Mouse (Mus musculus): Measurements from ENCODE around the gene Ust. TPM values are rescaled to one million over a fixed set of nuclear protein-coding genes. Genes with fewer than 3 reads are reported as not detected.

Ust gene
- polyA plus RNA-seq, 1 experiment from 2014 or later = 2.9 TPM

DNA sequence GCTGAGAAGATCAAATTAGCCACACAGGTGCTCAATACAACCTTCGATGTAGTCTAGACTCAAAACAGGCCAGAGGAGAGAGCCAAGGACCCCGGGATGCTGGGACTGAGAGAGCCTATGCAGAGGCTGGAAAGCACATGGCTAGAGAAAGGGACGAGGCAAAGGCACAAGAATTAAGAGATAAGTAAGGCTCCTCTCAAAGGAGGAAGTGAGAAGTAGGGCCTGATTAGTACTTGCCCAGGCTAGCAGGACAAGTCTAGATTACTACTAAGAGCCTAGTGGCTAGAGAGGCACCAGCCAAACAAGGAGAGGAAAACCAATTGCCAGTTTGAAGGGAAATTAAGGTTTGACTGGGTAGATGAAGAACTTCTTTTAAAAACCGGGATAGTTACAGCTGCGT is 241.5 kb downstream of the Ust start:
- Histone ChIP-seq H3K27me3 (no peaks in the 10 kb centered on the region), H3K9me3 (no peaks in the 10 kb centered on the region), H3K27ac (no peak overlapping the region), H3K9ac (no peak overlapping the region), H3K4me3 (replicated peaks) (no peak overlapping the region), H3K36me3 (replicated peaks) (no peaks in the 10 kb centered on the region), H3K4me1 (no peaks in the 10 kb centered on the region), H3K4me2 (no peak overlapping the region)
- 78% methylated on average over 5 of the region's 5 CpGs for WGBS
- no peak for ATAC-seq (ENCODE audit: low FRiP score)

DNA sequence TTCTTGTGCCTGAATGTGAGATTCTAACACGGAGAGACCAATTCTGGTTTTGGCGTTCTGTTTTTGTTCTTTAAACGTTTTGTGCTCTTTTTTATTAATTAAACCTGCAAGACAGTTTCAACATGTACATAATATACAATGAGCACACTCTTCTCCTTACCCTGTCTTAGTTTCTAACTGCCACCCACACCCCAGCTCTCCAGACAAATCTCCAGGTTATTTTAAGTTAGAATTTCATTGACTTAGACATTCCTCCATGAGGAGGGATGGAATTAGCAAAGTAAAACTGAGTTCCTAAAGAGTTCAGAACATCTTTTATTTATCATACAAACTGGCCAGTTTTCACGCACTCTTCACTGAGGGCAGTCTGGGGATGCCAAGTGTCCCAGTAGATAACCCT is 248.9 kb downstream of the Ust start:
- Histone ChIP-seq H3K4me3 (replicated peaks) (no peak overlapping the region), H3K9me3 (no peaks in the 10 kb centered on the region), H3K9ac (no peak overlapping the region), H3K27me3 (no peaks in the 10 kb centered on the region), H3K36me3 (replicated peaks) (no peaks in the 10 kb centered on the region), H3K4me1 (no peaks in the 10 kb centered on the region), H3K4me2 (no peak overlapping the region), H3K27ac (no peak overlapping the region)
- no peak for ATAC-seq (ENCODE audit: low FRiP score)
- WGBS = 92% methylated on average over 4 of the region's 4 CpGs

- H3K36me3 ChIP-seq (replicated peaks) = no peaks in the 10 kb centered on the region
- ATAC-seq (ENCODE audit: low FRiP score) = no peak
- no peaks in the 10 kb centered on the region for H3K9me3 ChIP-seq
- WGBS = 55% methylated on average over 4 of the region's 4 CpGs
- no peaks in the 10 kb centered on the region for H3K27me3 ChIP-seq
- H3K4me1 ChIP-seq = no peaks in the 10 kb centered on the region
- H3K27ac ChIP-seq = no peak overlapping the region
- no peak overlapping the region for H3K4me2 ChIP-seq
- H3K9ac ChIP-seq = no peak overlapping the region
- no peak overlapping the region for H3K4me3 ChIP-seq (replicated peaks)
Measured at GRCm38 (mm10) chr10:8259716-8260115, 258.9 kb downstream of the Ust start.

DNA sequence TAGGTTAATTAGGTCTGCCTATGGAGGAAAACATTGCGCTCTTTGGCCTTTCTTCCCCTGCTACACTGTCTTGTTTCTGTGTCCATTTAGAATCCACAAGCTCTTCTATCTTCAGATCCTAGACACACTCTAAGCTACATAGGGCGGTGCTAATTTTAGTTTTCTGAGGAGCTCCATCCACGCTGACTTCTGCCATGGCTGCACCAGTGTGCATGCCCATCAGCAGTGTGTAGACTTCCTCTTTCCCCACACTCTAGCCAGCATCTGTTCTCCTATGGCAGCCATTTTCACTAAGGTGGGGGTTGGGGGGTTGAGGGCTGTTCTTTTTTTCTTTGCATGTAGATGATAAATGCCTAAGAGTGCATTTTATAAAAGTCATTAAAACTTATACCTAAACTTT is 268.6 kb downstream of the Ust start:
- WGBS = 91% methylated on average over 3 of the region's 3 CpGs
- Histone ChIP-seq H3K36me3 (replicated peaks) (no peaks in the 10 kb centered on the region), H3K9ac (no peak overlapping the region), H3K9me3 (no peaks in the 10 kb centered on the region), H3K4me1 (no peaks in the 10 kb centered on the region), H3K27me3 (no peaks in the 10 kb centered on the region), H3K4me2 (no peak overlapping the region), H3K27ac (no peak overlapping the region), H3K4me3 (replicated peaks) (no peak overlapping the region)
- no peak for ATAC-seq (ENCODE audit: low FRiP score)

DNA sequence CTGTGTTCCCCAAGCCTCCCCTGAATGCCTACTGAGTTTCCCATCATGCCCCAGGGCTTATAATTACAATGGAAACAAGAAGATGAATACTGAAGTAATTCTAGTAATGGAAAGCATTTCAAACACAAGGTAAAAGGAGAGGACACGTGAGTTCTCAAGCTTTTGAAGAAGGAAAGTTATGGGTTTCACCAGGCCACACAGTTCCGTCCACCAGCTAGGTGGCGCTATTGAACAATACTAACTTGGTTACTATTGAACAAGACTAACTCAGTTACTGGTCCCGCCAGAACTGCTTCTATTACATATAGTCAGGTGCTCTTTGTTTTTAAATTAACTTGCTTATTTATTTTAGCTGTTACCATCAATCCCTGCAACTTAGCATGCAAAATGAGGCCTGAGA is 276.3 kb downstream of the Ust start:
- Histone ChIP-seq H3K36me3 (replicated peaks) (no peaks in the 10 kb centered on the region), H3K9ac (no peak overlapping the region), H3K4me1 (no peaks in the 10 kb centered on the region), H3K27me3 (no peaks in the 10 kb centered on the region), H3K4me2 (no peak overlapping the region), H3K27ac (no peak overlapping the region), H3K9me3 (no peaks in the 10 kb centered on the region), H3K4me3 (replicated peaks) (no peak overlapping the region)
- no peak for ATAC-seq (ENCODE audit: low FRiP score)
- WGBS = 8% methylated on average over 4 of the region's 4 CpGs

DNA sequence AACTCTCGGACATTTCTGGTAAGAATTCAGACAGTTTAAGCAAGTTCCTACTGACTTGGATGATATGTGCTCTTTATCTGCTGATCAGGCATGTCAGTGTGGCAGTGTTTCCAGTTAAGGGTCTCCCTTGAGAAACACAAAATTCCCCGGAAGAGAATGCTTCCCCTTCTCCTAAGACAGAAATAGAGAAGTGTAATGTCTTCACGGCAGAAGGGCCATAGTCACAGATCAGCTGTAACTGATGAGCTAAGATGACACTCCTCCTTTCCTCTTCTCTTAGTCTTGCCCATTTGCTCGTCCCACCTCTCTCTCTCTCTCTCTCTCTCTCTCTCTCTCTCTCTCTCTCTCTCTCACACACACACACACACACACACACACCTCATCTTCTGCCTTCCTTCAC is 277.9 kb downstream of the Ust start:
- no peak overlapping the region for H3K4me3 ChIP-seq (replicated peaks)
- H3K36me3 ChIP-seq (replicated peaks) = no peaks in the 10 kb centered on the region
- H3K27me3 ChIP-seq = no peaks in the 10 kb centered on the region
- no peaks in the 10 kb centered on the region for H3K9me3 ChIP-seq
- H3K27ac ChIP-seq = no peak overlapping the region
- H3K9ac ChIP-seq = no peak overlapping the region
- WGBS = 75% methylated on average over 3 of the region's 4 CpGs
- H3K4me2 ChIP-seq = no peak overlapping the region
- no peak for ATAC-seq (ENCODE audit: low FRiP score)
- H3K4me1 ChIP-seq = no peaks in the 10 kb centered on the region

- Histone ChIP-seq H3K4me1 (no peaks in the 10 kb centered on the region), H3K9ac (no peak overlapping the region), H3K4me3 (replicated peaks) (no peak overlapping the region), H3K27me3 (no peaks in the 10 kb centered on the region), H3K4me2 (no peak overlapping the region), H3K36me3 (replicated peaks) (no peaks in the 10 kb centered on the region), H3K27ac (no peak overlapping the region), H3K9me3 (0 out of 2 replicates have a peak, but pooled peaks cover 2% of the 10 kb centered on the region)
- peak; percentile 64 for ATAC-seq (ENCODE audit: low FRiP score)
- 14% methylated on average over 3 of the region's 3 CpGs for WGBS
Measured at GRCm38 (mm10) chr10:8240242-8240641, 278.4 kb downstream of the Ust start.

- H3K4me3 ChIP-seq (replicated peaks) = no peak overlapping the region
- no peak for ATAC-seq (ENCODE audit: low FRiP score)
- no peaks in the 10 kb centered on the region for H3K27me3 ChIP-seq
- H3K4me1 ChIP-seq = no peaks in the 10 kb centered on the region
- no peak overlapping the region for H3K27ac ChIP-seq
- H3K4me2 ChIP-seq = no peak overlapping the region
- H3K9me3 ChIP-seq = 0 out of 2 replicates have a peak, but pooled peaks cover 3% of the 10 kb centered on the region
- WGBS = 90% methylated on average over 10 of the region's 10 CpGs
- H3K9ac ChIP-seq = no peak overlapping the region
- no peaks in the 10 kb centered on the region for H3K36me3 ChIP-seq (replicated peaks)
Measured at GRCm38 (mm10) chr10:8236780-8237571, 281.6 kb downstream of the Ust start.

- H3K4me2 ChIP-seq = no peak overlapping the region
- no peak overlapping the region for H3K27ac ChIP-seq
- ATAC-seq (ENCODE audit: low FRiP score) = no peak
- no peaks in the 10 kb centered on the region for H3K4me1 ChIP-seq
- no peaks in the 10 kb centered on the region for H3K27me3 ChIP-seq
- H3K36me3 ChIP-seq (replicated peaks) = no peaks in the 10 kb centered on the region
- no peak overlapping the region for H3K9ac ChIP-seq
- 0 out of 2 replicates have a peak, but pooled peaks cover 3% of the 10 kb centered on the region for H3K9me3 ChIP-seq
- no peak overlapping the region for H3K4me3 ChIP-seq (replicated peaks)
- 85% methylated on average over 8 of the region's 8 CpGs for WGBS
Measured at GRCm38 (mm10) chr10:8233148-8233901, 285.3 kb downstream of the Ust start.

DNA sequence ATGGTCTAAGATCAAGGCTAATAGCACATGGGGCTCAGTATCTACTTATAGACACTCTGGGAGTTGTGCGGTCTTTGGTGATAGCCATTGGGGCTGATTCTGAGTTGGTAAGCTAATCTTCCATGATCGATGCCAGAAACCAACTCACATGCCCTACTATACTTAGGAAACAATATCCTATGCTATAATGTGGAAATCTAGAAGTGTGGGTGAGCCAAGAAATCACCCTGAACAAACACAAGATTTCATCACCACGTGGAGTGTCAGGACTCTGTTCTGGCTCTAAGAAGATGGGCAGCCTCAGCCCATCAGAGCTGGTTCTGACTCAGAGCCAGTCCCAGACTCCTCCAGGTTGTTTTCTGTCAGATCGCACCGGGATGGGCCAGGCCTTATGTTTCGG is 286.1 kb downstream of the Ust start:
- WGBS = 95% methylated on average over 6 of the region's 6 CpGs
- Histone ChIP-seq H3K27ac (no peak overlapping the region), H3K4me1 (no peaks in the 10 kb centered on the region), H3K4me3 (replicated peaks) (no peak overlapping the region), H3K4me2 (no peak overlapping the region), H3K27me3 (no peaks in the 10 kb centered on the region), H3K36me3 (replicated peaks) (no peaks in the 10 kb centered on the region), H3K9me3 (0 out of 2 replicates have a peak, but pooled peaks cover 3% of the 10 kb centered on the region), H3K9ac (no peak overlapping the region)
- no peak for ATAC-seq (ENCODE audit: low FRiP score)

- ATAC-seq (ENCODE audit: low FRiP score) = no peak
- Histone ChIP-seq H3K9me3 (no peaks in the 10 kb centered on the region), H3K27me3 (no peaks in the 10 kb centered on the region), H3K4me2 (no peak overlapping the region), H3K4me3 (replicated peaks) (no peak overlapping the region), H3K4me1 (no peaks in the 10 kb centered on the region), H3K27ac (no peak overlapping the region), H3K9ac (no peak overlapping the region), H3K36me3 (replicated peaks) (no peaks in the 10 kb centered on the region)
- WGBS = 85% methylated on average over 3 of the region's 3 CpGs
Measured at GRCm38 (mm10) chr10:8228375-8228743, 290.3 kb downstream of the Ust start.

- no peaks in the 10 kb centered on the region for H3K4me1 ChIP-seq
- no peak overlapping the region for H3K9ac ChIP-seq
- no peak overlapping the region for H3K4me3 ChIP-seq (replicated peaks)
- H3K36me3 ChIP-seq (replicated peaks) = no peaks in the 10 kb centered on the region
- H3K4me2 ChIP-seq = no peak overlapping the region
- 77% methylated on average over 5 of the region's 5 CpGs for WGBS
- no peaks in the 10 kb centered on the region for H3K27me3 ChIP-seq
- ATAC-seq (ENCODE audit: low FRiP score) = no peak
- no peak overlapping the region for H3K27ac ChIP-seq
- H3K9me3 ChIP-seq = no peaks in the 10 kb centered on the region
Measured at GRCm38 (mm10) chr10:8227705-8228374, 290.8 kb downstream of the Ust start.

All from forebrain, embryonic 12.5 days (tissue).